Mouse (Mus musculus): ENCODE results near the gene Hpcal1. TPM values are rescaled to one million over a fixed set of nuclear protein-coding genes. Genes with fewer than 3 reads are reported as not detected.
A peak's percentile ranks its signal among the peaks of the same experiment; 100 is the strongest.
"Not testable (repeated sequence)": the region's sequence is repeated elsewhere in the genome, so short reads cannot be mapped to it uniquely, and the experiment has no call there.

The Hpcal1 gene
- polyA plus RNA-seq, 1 experiment from 2014 or later: 48.0 TPM

GRCm38 (mm10) chr12:17763054-17763453 is 72.4 kb downstream of the Hpcal1 start:
- Histone ChIP-seq H3K4me2 (replicated peaks; ENCODE audit: low read depth, low read length) (no peak overlapping the region), H3K4me1 (replicated peaks; ENCODE audit: control insufficient read depth, insufficient read depth, low read length) (no peaks in the 10 kb centered on the region), H3K9me3 (ENCODE audit: control insufficient read depth, low read length) (no peaks in the 10 kb centered on the region), H3K9ac (ENCODE audit: low read depth, low read length) (no peak overlapping the region), H3K36me3 (ENCODE audit: control insufficient read depth, insufficient read depth, low read length) (no peaks in the 10 kb centered on the region), H3K27me3 (ENCODE audit: control insufficient read depth, insufficient read depth, low read length) (no peaks in the 10 kb centered on the region), H3K27ac (ENCODE audit: low read depth, low read length) (no peak overlapping the region), H3K4me3 (ENCODE audit: low read depth, low read length) (no peak overlapping the region)
- DNase-seq (ENCODE audit: low spot score) (no peak), ATAC-seq (ENCODE audit: low FRiP score) (no peak)

- Histone ChIP-seq H3K4me3 (ENCODE audit: low read depth, low read length) (no peak overlapping the region), H3K9ac (ENCODE audit: low read depth, low read length) (no peak overlapping the region), H3K36me3 (ENCODE audit: control insufficient read depth, insufficient read depth, low read length) (no peaks in the 10 kb centered on the region), H3K4me1 (replicated peaks; ENCODE audit: control insufficient read depth, insufficient read depth, low read length) (no peaks in the 10 kb centered on the region), H3K27ac (ENCODE audit: low read depth, low read length) (no peak overlapping the region), H3K4me2 (replicated peaks; ENCODE audit: low read depth, low read length) (no peak overlapping the region), H3K9me3 (ENCODE audit: control insufficient read depth, low read length) (no peaks in the 10 kb centered on the region), H3K27me3 (ENCODE audit: control insufficient read depth, insufficient read depth, low read length) (no peaks in the 10 kb centered on the region)
- 71% methylated on average over 3 of the region's 3 CpGs for WGBS
- ATAC-seq (ENCODE audit: low FRiP score) (no peak), DNase-seq (ENCODE audit: low spot score) (no peak)
Observed at GRCm38 (mm10) chr12:17764005-17764404, 73.3 kb downstream of the Hpcal1 start.

- H3K27ac ChIP-seq (ENCODE audit: low read depth, low read length); H3K9ac ChIP-seq (ENCODE audit: low read depth, low read length); DNase-seq (ENCODE audit: low spot score); H3K4me2 ChIP-seq (replicated peaks; ENCODE audit: low read depth, low read length); ATAC-seq (ENCODE audit: low FRiP score); H3K9me3 ChIP-seq (ENCODE audit: control insufficient read depth, low read length); H3K27me3 ChIP-seq (ENCODE audit: control insufficient read depth, insufficient read depth, low read length); H3K4me3 ChIP-seq (ENCODE audit: low read depth, low read length); H3K36me3 ChIP-seq (ENCODE audit: control insufficient read depth, insufficient read depth, low read length); H3K4me1 ChIP-seq (replicated peaks; ENCODE audit: control insufficient read depth, insufficient read depth, low read length): not testable (repeated sequence)
- 73% methylated on average over 1 of the region's 1 CpGs for WGBS
Observed at GRCm38 (mm10) chr12:17767567-17767966, 76.9 kb downstream of the Hpcal1 start.

- Histone ChIP-seq H3K4me2 (replicated peaks; ENCODE audit: low read depth, low read length) (no peak overlapping the region), H3K27ac (ENCODE audit: low read depth, low read length) (no peak overlapping the region), H3K27me3 (ENCODE audit: control insufficient read depth, insufficient read depth, low read length) (no peaks in the 10 kb centered on the region), H3K4me1 (replicated peaks; ENCODE audit: control insufficient read depth, insufficient read depth, low read length) (no peaks in the 10 kb centered on the region), H3K36me3 (ENCODE audit: control insufficient read depth, insufficient read depth, low read length) (no peaks in the 10 kb centered on the region), H3K4me3 (ENCODE audit: low read depth, low read length) (no peak overlapping the region), H3K9ac (ENCODE audit: low read depth, low read length) (no peak overlapping the region), H3K9me3 (ENCODE audit: control insufficient read depth, low read length) (no peaks in the 10 kb centered on the region)
- no peak for DNase-seq (ENCODE audit: low spot score)
- no peak for ATAC-seq (ENCODE audit: low FRiP score)
- 81% methylated on average over 2 of the region's 2 CpGs for WGBS
Observed at GRCm38 (mm10) chr12:17769476-17770172, 79.0 kb downstream of the Hpcal1 start.

GRCm38 (mm10) chr12:17770538-17770937 is 79.9 kb downstream of the Hpcal1 start:
- H3K4me2 ChIP-seq (replicated peaks; ENCODE audit: low read depth, low read length): no peak overlapping the region
- H3K4me1 ChIP-seq (replicated peaks; ENCODE audit: control insufficient read depth, insufficient read depth, low read length): no peaks in the 10 kb centered on the region
- 38% methylated on average over 2 of the region's 2 CpGs for WGBS
- H3K9me3 ChIP-seq (ENCODE audit: control insufficient read depth, low read length): no peaks in the 10 kb centered on the region
- no peaks in the 10 kb centered on the region for H3K36me3 ChIP-seq (ENCODE audit: control insufficient read depth, insufficient read depth, low read length)
- no peak overlapping the region for H3K4me3 ChIP-seq (ENCODE audit: low read depth, low read length)
- H3K27ac ChIP-seq (ENCODE audit: low read depth, low read length): no peak overlapping the region
- DNase-seq (ENCODE audit: low spot score) (no peak), ATAC-seq (ENCODE audit: low FRiP score) (no peak)
- no peak overlapping the region for H3K9ac ChIP-seq (ENCODE audit: low read depth, low read length)
- no peaks in the 10 kb centered on the region for H3K27me3 ChIP-seq (ENCODE audit: control insufficient read depth, insufficient read depth, low read length)

GRCm38 (mm10) chr12:17773721-17774120 is 83.1 kb downstream of the Hpcal1 start:
- H3K27ac ChIP-seq (ENCODE audit: low read depth, low read length); H3K9me3 ChIP-seq (ENCODE audit: control insufficient read depth, low read length); H3K9ac ChIP-seq (ENCODE audit: low read depth, low read length); H3K27me3 ChIP-seq (ENCODE audit: control insufficient read depth, insufficient read depth, low read length); H3K4me1 ChIP-seq (replicated peaks; ENCODE audit: control insufficient read depth, insufficient read depth, low read length); ATAC-seq (ENCODE audit: low FRiP score); H3K4me2 ChIP-seq (replicated peaks; ENCODE audit: low read depth, low read length); H3K36me3 ChIP-seq (ENCODE audit: control insufficient read depth, insufficient read depth, low read length); H3K4me3 ChIP-seq (ENCODE audit: low read depth, low read length); DNase-seq (ENCODE audit: low spot score): not testable (repeated sequence)
- 91% methylated on average over 5 of the region's 5 CpGs for WGBS

- WGBS: 50% methylated on average over 3 of the region's 3 CpGs
- H3K27ac ChIP-seq (ENCODE audit: low read depth, low read length); ATAC-seq (ENCODE audit: low FRiP score); H3K4me2 ChIP-seq (replicated peaks; ENCODE audit: low read depth, low read length); H3K9me3 ChIP-seq (ENCODE audit: control insufficient read depth, low read length); H3K4me3 ChIP-seq (ENCODE audit: low read depth, low read length); DNase-seq (ENCODE audit: low spot score); H3K36me3 ChIP-seq (ENCODE audit: control insufficient read depth, insufficient read depth, low read length); H3K27me3 ChIP-seq (ENCODE audit: control insufficient read depth, insufficient read depth, low read length); H3K9ac ChIP-seq (ENCODE audit: low read depth, low read length); H3K4me1 ChIP-seq (replicated peaks; ENCODE audit: control insufficient read depth, insufficient read depth, low read length): not testable (repeated sequence)
Observed at GRCm38 (mm10) chr12:17774842-17775241, 84.2 kb downstream of the Hpcal1 start.

- 20% methylated on average over 3 of the region's 3 CpGs for WGBS
- Histone ChIP-seq H3K36me3 (ENCODE audit: control insufficient read depth, insufficient read depth, low read length) (no peaks in the 10 kb centered on the region), H3K27ac (ENCODE audit: low read depth, low read length) (no peak overlapping the region), H3K9me3 (ENCODE audit: control insufficient read depth, low read length) (no peaks in the 10 kb centered on the region), H3K27me3 (ENCODE audit: control insufficient read depth, insufficient read depth, low read length) (no peaks in the 10 kb centered on the region), H3K9ac (ENCODE audit: low read depth, low read length) (no peak overlapping the region), H3K4me3 (ENCODE audit: low read depth, low read length) (no peak overlapping the region), H3K4me1 (replicated peaks; ENCODE audit: control insufficient read depth, insufficient read depth, low read length) (no peaks in the 10 kb centered on the region), H3K4me2 (replicated peaks; ENCODE audit: low read depth, low read length) (no peak overlapping the region)
- no peak for ATAC-seq (ENCODE audit: low FRiP score)
- DNase-seq (ENCODE audit: low spot score): peak; percentile 55
Observed at GRCm38 (mm10) chr12:17778320-17778719, 87.7 kb downstream of the Hpcal1 start.

GRCm38 (mm10) chr12:17779093-17779492 is 88.4 kb downstream of the Hpcal1 start:
- H3K27ac ChIP-seq (ENCODE audit: low read depth, low read length): no peak overlapping the region
- no peaks in the 10 kb centered on the region for H3K36me3 ChIP-seq (ENCODE audit: control insufficient read depth, insufficient read depth, low read length)
- no peak; the same call in 1 of the 2 replicates for ATAC-seq (ENCODE audit: low FRiP score)
- no peak for DNase-seq (ENCODE audit: low spot score)
- H3K4me3 ChIP-seq (ENCODE audit: low read depth, low read length): no peak overlapping the region
- WGBS: 24% methylated on average over 3 of the region's 3 CpGs
- H3K27me3 ChIP-seq (ENCODE audit: control insufficient read depth, insufficient read depth, low read length): no peaks in the 10 kb centered on the region
- H3K4me2 ChIP-seq (replicated peaks; ENCODE audit: low read depth, low read length): no peak overlapping the region
- H3K9ac ChIP-seq (ENCODE audit: low read depth, low read length): no peak overlapping the region
- H3K9me3 ChIP-seq (ENCODE audit: control insufficient read depth, low read length): no peaks in the 10 kb centered on the region
- no peaks in the 10 kb centered on the region for H3K4me1 ChIP-seq (replicated peaks; ENCODE audit: control insufficient read depth, insufficient read depth, low read length)

Data from hindbrain, embryonic 11.5 days (tissue).